Mouse (Mus musculus) MEL (cell line): ENCODE measurements around the gene Kcnj9.

Experiments
- EP300 ChIP-seq, 2 experiments: IDR thresholded peaks; 2 replicates each; pipeline ENCODE4 v1.6.1; 2011; ENCODE audit warnings: improper control_type of control experiment in 2 of 2, low read length in 2 of 2, low read depth in 1 of 2, mild to moderate bottlenecking in 1 of 2
- MAFK ChIP-seq: IDR thresholded peaks from 2 replicates; pipeline ENCODE4 v1.6.1; 2011; ENCODE audit warnings: low read depth, mild to moderate bottlenecking, low read length, improper control_type of control experiment, borderline replicate concordance
- POLR2AphosphoS5 ChIP-seq: IDR thresholded peaks from 2 replicates; pipeline ENCODE4 v1.6.1; 2012; ENCODE audit warnings: low read depth, borderline replicate concordance, mild to moderate bottlenecking, inconsistent platforms, low read length, moderate library complexity, mixed read lengths
- USF1 ChIP-seq: IDR thresholded peaks from 2 replicates; pipeline ENCODE4 v1.6.1; 2014; ENCODE audit warnings: low read depth, mild to moderate bottlenecking, inconsistent platforms, low read length, improper control_type of control experiment, moderate library complexity

DNA sequence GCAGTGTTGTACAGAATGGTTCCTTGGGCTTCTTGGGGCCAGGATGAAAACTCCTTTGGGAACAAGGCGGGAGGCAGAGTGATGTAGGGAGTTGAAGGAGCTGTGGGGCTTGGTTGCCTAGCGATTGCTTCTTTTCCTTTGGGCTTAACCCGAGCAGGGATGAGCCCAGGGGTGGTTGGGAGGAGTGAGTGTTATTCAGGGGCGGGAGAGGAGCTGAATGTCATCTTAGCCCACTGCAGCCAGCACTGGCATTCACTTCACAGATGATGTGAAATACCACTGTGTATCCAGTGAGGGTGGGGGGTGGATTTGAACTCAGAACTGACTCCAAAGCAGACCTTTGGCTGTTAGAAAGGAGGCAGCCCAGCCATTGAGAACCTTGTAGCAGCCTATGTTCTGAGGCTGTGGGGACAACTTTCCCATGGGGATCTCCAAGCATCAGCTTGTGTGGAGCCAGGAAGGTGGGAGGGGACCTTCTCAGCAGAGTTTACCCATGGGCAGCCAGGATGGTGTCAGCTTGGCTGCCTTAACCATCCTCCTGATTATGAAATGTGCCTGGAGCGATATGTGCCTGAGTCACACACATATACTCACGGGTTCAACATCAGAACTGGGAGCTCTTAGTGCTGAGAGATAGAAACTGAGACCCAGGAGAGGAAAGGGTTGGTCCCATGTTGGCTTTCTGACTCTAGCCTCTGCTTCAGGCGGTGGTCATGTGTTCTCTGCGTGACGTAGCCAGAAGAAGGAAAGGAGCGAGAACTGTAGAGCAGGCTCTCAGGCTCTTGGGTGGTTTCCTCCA is 15.3 kb downstream of the Kcnj9 start:
- no peak for TF ChIP-seq USF1
- no peak for TF ChIP-seq EP300 (IDR thresholded peaks at IDR 0.05; ENCODE audit: low read depth in 1 of 2, low read length in 2 of 2)
- no peak for TF ChIP-seq MAFK
- no peak for TF ChIP-seq POLR2AphosphoS5
